In genomic region chr8:47345085-47345771, GRCm38 (mm10) we compare ENCODE assay signal across 9 mouse cellular contexts.
DNase-seq lines count a peak whose midpoint lies in the region; ATAC-seq and TF ChIP-seq lines count a peak whose summit lies in the region.
"Had no signal": no experiment of that assay in that cellular context is flagged by ENCODE, and none has a peak within 500 bp of the region (broad histone marks: within the 10 kb centered on the region; RNA-seq: fewer than 3 reads in every experiment).

No protein-coding gene starts in this region.

- no peak overlapping the region for H3K9ac ChIP-seq in kidney, postnatal 0 days (ENCODE audit: low read depth, low read length)
- 0 out of 2 replicates have a peak overlapping the region, but pooled peaks have one; percentile 4 for H3K9ac ChIP-seq in hindbrain, embryonic 14.5 days
- H3K9ac ChIP-seq in neural tube, embryonic 15.5 days (replicated peaks): no peak overlapping the region

- peak; percentile 31 to 32 for DNase-seq in cerebellum, adult 2 months
- peak; percentile 34 for DNase-seq in kidney, postnatal 0 days (ENCODE audit: low spot score)
- no peak for DNase-seq in kidney, adult 8-10 months
- no peak for DNase-seq in hindbrain, embryonic 14.5 days (ENCODE audit: low spot score)
- no peak for DNase-seq in testis, postnatal 14 days (ENCODE audit: low spot score)
- no peak for DNase-seq in spleen, postnatal 10 days (ENCODE audit: low spot score in 2 of 2)
- DNase-seq: thymus, postnatal 36 days had no signal

- H3K4me1 ChIP-seq in cerebellum, adult 2 months (ENCODE audit: control insufficient read depth, insufficient read depth, low read length): no peaks in the 10 kb centered on the region
- peaks cover 20% of the 10 kb centered on the region; the same call in 1 of the 2 replicates for H3K4me1 ChIP-seq in kidney, postnatal 0 days (replicated peaks; ENCODE audit: insufficient read depth, low read length)
- H3K4me1 ChIP-seq in hindbrain, embryonic 14.5 days (replicated peaks; ENCODE audit: control insufficient read depth, insufficient read depth, low read length): 0 out of 2 replicates have a peak, but pooled peaks cover 14% of the 10 kb centered on the region
- peaks cover 8% of the 10 kb centered on the region for H3K4me1 ChIP-seq in neural tube, embryonic 15.5 days

- H3K9me3 ChIP-seq in kidney, postnatal 0 days (replicated peaks; ENCODE audit: low read length): no peaks in the 10 kb centered on the region
- H3K9me3 ChIP-seq in hindbrain, embryonic 14.5 days (ENCODE audit: control insufficient read depth, low read length): no peaks in the 10 kb centered on the region
- no peaks in the 10 kb centered on the region for H3K9me3 ChIP-seq in neural tube, embryonic 15.5 days (replicated peaks)

- no peak for ATAC-seq in cerebellum, adult (ENCODE audit: insufficient number of reproducible peaks, low FRiP score, low TSS enrichment)
- no peak for ATAC-seq in kidney, postnatal 0 days (replicated peaks; ENCODE audit: low FRiP score, low read depth)
- ATAC-seq in hindbrain, embryonic 14.5 days (ENCODE audit: low FRiP score): peak; percentile 35; the same call in 1 of the 2 replicates
- ATAC-seq in neural tube, embryonic 15.5 days (ENCODE audit: low FRiP score): no peak

- H3K27me3 ChIP-seq in cerebellum, adult 2 months (ENCODE audit: control insufficient read depth, insufficient read depth, low read length): no peaks in the 10 kb centered on the region
- H3K27me3 ChIP-seq in kidney, postnatal 0 days (ENCODE audit: insufficient read depth, low read length): no peaks in the 10 kb centered on the region
- H3K27me3 ChIP-seq in hindbrain, embryonic 14.5 days (ENCODE audit: control insufficient read depth, insufficient read depth, low read length): peaks cover 9% of the 10 kb centered on the region
- H3K27me3 ChIP-seq in neural tube, embryonic 15.5 days (replicated peaks): 0 out of 2 replicates have a peak, but pooled peaks cover 4% of the 10 kb centered on the region

- TF ChIP-seq CTCF in cerebellum, adult 2 months (IDR thresholded peaks at IDR 0.05; ENCODE audit: borderline replicate concordance, insufficient read depth, low read depth, low read length): no peak
- no peak for TF ChIP-seq CTCF in kidney, postnatal 0 days (IDR thresholded peaks at IDR 0.05; ENCODE audit: low read depth)

- H3K36me3 ChIP-seq in kidney, postnatal 0 days (ENCODE audit: insufficient read depth, low read length): no peaks in the 10 kb centered on the region
- no peaks in the 10 kb centered on the region for H3K36me3 ChIP-seq in hindbrain, embryonic 14.5 days (replicated peaks; ENCODE audit: control insufficient read depth, insufficient read depth)
- H3K36me3 ChIP-seq in neural tube, embryonic 15.5 days: no peaks in the 10 kb centered on the region

- no peak for TF ChIP-seq POLR2A in cerebellum, adult 2 months (IDR thresholded peaks at IDR 0.05; ENCODE audit: borderline replicate concordance, insufficient read depth, low read length)

- WGBS in cerebellum, adult 2 months: 16% methylated on average over 15 of the region's 15 CpGs
- WGBS in kidney, postnatal 0 days: 49% methylated on average over 15 of the region's 15 CpGs
- WGBS in hindbrain, embryonic 14.5 days: 9% methylated on average over 15 of the region's 15 CpGs
- 14% methylated on average over 15 of the region's 15 CpGs for WGBS in neural tube, embryonic 15.5 days

- H3K27ac ChIP-seq in cerebellum, adult 2 months (ENCODE audit: insufficient read depth, low read length): peak overlapping the region; percentile 63; the same call in 1 of the 2 replicates
- no peak overlapping the region for H3K27ac ChIP-seq in kidney, postnatal 0 days
- peak overlapping the region; percentile 27 for H3K27ac ChIP-seq in hindbrain, embryonic 14.5 days
- peak overlapping the region; percentile 76 for H3K27ac ChIP-seq in neural tube, embryonic 15.5 days (replicated peaks)

- peak overlapping the region; percentile 8; the same call in 1 of the 2 replicates for H3K4me2 ChIP-seq in kidney, postnatal 0 days (ENCODE audit: low read length)
- H3K4me2 ChIP-seq in hindbrain, embryonic 14.5 days (replicated peaks): peak overlapping the region; percentile 30
- H3K4me2 ChIP-seq in neural tube, embryonic 15.5 days: peak overlapping the region; percentile 41

- peak overlapping the region; percentile 35 for H3K4me3 ChIP-seq in cerebellum, adult 2 months (replicated peaks; ENCODE audit: insufficient read depth, low read depth, low read length)
- no peak overlapping the region for H3K4me3 ChIP-seq in kidney, postnatal 0 days (replicated peaks; ENCODE audit: low read depth, low read length)
- 0 out of 2 replicates have a peak overlapping the region, but pooled peaks have one; percentile 2 for H3K4me3 ChIP-seq in hindbrain, embryonic 14.5 days (replicated peaks; ENCODE audit: low read length)
- no peak overlapping the region for H3K4me3 ChIP-seq in neural tube, embryonic 15.5 days (replicated peaks)

Comparison
In these comparisons a context has a peak if more than half of its experiments do, and no peak if none do; other contexts are left out.
1. DNase-seq: peak in cerebellum, adult 2 months (2 of 2) and kidney, postnatal 0 days (single experiment); none in kidney, adult 8-10 months (0 of 2), hindbrain, embryonic 14.5 days (single experiment), testis, postnatal 14 days (single experiment) and spleen, postnatal 10 days (0 of 2).
2. H3K4me3 ChIP-seq: peak in cerebellum, adult 2 months (single experiment) and hindbrain, embryonic 14.5 days (single experiment); none in kidney, postnatal 0 days (single experiment) and neural tube, embryonic 15.5 days (single experiment).
3. Peak in every context shown above with its lines, with median percentiles within 50 percentile points of each other: H3K4me2 ChIP-seq.